Mouse (Mus musculus) WW6 (cell line): Measurements from ENCODE around the gene 1700029F12Rik.

Experiments used
- DNase-seq: peaks from one replicate; pipeline ENCODE4 v3.0.0-alpha.2; 2013; ENCODE audit warnings: low read depth, low spot score

1700029F12Rik gene

GRCm38 (mm10) chr13:97021906-97022305 is 12.3 kb downstream of the 1700029F12Rik start:
- no peak for DNase-seq

DNA sequence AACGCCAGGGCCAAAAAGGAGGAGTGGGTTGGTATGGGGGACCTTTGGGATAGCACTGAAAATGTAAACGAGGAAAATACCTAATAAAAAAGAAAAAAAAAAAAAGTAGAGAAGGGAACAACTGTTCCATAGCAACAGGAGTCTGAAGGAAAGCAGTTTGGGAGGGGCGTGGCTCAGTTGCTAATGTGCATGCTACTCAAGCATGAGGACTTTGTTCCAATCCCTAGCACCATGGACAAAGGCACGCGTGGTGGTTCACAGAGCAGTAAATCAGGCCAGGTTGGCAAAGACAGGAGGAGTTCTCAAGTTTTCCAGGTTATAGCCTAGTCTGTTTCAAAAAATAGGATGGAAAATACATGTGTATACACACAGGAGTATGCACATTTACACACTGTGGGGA is 14.0 kb downstream of the 1700029F12Rik start:
- DNase-seq: no peak

DNA sequence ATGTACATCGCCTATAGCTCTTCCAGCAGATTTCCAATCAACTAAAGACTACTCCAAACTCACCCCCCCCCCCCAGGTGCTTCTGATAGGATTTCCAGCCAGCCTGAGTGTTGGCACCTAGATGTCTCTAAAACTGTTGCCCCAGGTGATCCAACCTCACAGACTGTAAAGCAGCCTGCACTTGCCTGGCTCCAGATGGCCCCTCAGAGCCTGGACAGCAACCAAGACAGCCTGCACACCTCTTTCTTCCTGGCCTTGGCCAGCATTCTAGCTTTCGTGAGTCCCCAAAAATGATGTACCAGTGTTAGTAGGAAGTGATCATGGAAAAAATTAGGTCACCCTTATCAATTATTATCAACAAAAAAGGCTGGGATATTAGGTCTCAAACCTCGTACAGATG is 16.5 kb downstream of the 1700029F12Rik start:
- no peak for DNase-seq

GRCm38 (mm10) chr13:97014366-97014765 is 19.8 kb downstream of the 1700029F12Rik start:
- DNase-seq: no peak

- no peak for DNase-seq
Measured at GRCm38 (mm10) chr13:97008266-97009153, 25.7 kb downstream of the 1700029F12Rik start.

DNA sequence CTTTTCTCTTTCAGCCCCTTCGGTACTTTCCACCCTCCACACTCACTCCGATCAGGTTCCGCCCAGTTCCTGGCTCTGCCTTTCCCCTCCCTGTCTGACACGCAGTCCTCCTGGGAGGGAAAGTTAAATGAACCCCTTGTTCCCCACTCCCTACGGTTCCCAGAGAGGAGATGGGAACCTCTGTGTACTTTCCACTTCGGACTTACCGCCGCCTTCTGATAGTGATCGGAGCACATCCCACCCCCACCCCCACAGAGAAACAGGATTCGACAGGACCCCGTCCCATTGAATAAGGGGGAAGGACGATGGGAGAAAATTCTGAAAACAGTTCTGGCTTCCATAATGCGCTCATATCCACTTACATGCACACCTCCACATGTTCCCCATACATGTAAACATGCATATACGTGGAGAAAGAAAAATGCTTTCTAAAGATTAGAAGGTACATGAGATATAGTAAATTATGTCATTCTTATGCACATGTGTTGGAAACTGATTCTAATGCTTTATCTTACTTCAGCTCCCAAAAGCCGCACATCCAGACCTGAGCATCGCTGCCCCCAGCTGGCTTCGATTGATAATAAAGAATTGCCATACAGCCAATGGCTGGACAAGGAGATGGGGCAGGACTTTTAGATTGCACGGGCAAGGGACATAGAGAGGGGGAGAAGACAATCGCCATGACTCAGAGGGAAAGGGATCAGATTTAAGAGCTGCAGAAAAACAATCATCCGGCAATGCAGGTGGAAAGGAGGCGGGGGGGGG is 26.5 kb downstream of the 1700029F12Rik start:
- no peak for DNase-seq

- no peak for DNase-seq
Measured at GRCm38 (mm10) chr13:97006784-97007183, 27.4 kb downstream of the 1700029F12Rik start.

DNA sequence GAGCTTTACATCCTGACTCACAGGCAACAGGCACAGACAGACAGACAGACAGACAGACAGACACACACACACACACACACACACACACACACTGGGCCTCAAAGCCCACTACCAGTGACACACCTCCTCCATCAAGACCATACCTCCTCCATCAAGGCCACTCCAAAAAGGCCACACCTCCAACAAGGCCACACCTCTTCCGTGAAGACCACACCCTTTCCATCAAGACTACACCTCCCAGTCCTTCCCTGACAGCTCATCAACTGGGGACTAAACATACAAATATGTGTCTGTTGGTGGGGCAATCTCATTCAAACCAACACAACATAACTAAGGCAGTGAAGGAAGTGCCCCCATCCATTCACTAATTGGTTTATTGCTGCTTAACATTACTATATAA is 37.1 kb downstream of the 1700029F12Rik start:
- DNase-seq: no peak

GRCm38 (mm10) chr13:96995243-96995642 is 38.9 kb downstream of the 1700029F12Rik start:
- DNase-seq: no peak

DNA sequence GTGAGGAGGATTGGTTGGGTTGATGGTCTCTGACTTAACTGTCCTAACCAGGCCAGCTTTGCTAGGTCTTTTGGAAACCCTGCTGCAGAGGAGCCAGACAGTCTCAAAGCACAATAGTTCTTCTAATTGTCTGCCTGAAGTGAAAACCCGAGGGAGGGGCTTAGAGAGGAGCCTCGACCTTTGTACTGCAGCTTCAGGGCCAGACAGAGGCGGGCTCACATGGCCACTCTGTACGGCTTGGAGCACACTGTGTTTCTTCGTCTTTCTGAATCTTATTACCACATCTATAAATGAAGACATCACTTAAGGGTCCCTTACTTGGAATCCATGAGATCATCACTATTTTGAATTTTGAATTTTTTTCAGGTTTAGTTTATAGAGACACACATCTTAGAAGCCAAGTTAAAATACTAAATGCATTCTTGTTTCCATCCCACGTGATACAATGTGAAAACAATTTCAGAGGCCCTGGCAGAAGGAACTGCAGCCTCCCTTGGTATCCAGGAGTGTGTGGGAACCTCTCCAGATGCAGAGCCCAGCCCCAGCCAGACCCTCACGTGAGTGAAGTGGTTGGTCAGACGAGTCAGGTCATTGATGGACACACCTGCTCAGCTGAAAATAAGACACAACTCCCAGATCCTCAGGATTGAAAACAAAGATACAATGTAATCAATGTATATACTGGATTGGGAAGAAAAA is 40.7 kb downstream of the 1700029F12Rik start:
- DNase-seq: no peak

DNA sequence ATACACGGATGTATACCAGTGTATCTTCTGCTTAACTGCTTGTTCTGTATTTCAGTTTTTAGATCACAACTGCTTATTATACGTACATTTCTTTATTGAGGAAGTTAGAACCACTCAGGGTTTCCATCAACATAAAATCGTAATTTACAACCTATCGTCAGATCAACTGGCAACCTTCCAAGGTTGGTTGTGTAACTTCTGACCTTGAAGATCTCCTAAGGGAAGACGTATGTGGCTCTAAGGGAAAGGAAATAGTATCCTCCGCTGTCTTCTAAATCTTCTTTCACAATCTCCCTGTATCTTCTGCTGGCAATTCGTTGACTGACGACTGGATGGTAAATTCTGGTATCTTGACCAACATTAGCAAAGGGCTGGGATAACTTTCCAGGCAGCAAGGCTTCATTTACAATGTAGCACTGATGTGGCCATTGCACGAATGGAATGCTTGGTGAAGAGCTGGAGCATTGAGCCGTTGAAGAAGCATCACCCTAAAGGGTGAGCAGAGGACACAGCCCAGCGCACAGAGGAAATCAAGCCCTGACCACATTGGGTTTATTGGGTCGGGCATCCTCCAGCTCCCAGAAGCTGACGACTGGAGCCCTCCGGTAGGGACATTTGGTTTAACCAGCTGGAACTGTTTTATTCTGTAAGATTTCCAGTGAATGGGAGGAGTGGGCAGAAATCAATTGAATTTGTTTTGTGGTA is 43.4 kb downstream of the 1700029F12Rik start:
- no peak for DNase-seq

- DNase-seq: no peak
Measured at GRCm38 (mm10) chr13:96990045-96990444, 44.1 kb downstream of the 1700029F12Rik start.

GRCm38 (mm10) chr13:96989129-96989528 is 45.0 kb downstream of the 1700029F12Rik start:
- DNase-seq: no peak

GRCm38 (mm10) chr13:96985599-96986275 is 48.4 kb downstream of the 1700029F12Rik start:
- DNase-seq: no peak

DNA sequence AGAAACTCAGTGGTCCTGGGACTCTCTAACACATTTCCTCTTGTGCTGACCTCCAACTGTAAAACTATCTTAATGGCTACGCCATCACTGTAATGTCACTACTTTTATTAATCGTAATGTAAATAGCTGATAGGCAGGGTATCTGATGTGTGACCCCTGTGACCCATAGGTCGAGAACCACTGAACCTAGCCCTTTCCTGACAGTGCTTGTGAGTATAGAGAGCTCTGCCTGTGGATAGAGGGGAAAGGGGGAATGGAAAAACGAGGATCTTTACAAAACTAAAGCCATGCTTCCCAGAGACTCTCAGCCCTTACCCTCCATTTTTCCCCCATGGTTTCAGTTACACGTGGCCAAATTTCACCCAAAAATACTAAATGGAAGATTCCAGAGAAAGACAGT is 49.5 kb downstream of the 1700029F12Rik start:
- no peak for DNase-seq

DNA sequence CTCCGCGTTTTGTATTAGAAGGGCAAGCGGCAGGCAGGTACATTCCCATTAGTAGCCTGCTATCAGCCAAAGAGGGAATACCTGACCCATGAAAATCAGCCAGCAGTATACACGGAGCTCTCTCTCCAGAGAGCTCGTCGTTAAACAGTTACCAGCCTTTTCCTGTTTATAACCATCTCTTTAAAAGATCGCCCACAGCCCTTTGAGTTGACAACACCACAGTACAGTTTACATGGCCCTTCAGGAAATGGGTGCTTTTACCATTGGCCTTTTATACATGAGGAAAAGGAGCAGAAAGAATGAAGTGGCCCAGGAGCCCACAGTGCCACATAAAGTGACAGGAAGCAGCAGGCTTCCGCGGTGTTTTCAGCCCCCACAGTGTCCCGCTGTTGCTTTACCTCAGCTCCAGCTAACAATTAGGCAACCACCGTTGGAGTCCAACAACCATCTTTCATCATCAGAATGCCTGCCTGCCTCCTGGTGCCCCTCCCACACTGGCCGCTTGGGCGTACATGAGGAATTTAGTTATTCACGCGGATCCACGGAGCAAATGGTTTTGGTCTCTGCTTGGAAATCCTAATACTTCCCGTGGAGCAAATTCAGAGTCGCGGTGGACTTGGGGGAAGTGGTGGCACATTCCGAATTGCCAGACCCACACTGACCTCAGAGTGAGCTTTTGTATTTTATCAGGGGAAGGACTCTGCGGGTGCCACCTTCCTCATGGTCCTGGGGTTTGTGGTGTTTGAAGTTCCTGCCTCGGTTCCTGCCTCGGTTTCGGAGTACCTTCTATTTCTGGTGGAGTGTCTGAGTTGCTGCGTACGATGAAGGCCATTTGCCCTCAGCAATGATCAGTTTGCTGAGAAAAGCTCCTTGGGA is 50.7 kb downstream of the 1700029F12Rik start:
- DNase-seq: no peak

DNA sequence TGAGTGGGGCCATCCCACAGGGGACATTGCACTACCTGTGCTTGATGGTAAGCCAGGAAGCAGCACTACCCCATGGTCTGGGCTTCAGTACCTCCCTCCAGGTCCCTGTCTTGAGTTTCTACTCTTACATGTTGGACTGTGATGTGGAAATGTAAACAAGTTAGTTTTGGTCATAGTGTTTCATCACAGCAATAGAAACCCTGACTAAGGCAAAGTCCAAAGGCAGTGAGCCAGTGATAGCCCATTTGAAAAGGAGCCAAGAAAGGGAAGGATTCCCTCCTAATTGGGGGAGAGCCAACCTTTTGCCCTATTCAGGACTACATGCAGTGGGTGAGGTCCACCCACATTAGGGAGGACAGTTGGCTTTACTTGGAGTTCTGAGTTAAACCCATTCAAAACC is 53.6 kb downstream of the 1700029F12Rik start:
- DNase-seq: no peak

- DNase-seq: no peak
Measured at GRCm38 (mm10) chr13:96976986-96977595, 57.1 kb downstream of the 1700029F12Rik start.

DNA sequence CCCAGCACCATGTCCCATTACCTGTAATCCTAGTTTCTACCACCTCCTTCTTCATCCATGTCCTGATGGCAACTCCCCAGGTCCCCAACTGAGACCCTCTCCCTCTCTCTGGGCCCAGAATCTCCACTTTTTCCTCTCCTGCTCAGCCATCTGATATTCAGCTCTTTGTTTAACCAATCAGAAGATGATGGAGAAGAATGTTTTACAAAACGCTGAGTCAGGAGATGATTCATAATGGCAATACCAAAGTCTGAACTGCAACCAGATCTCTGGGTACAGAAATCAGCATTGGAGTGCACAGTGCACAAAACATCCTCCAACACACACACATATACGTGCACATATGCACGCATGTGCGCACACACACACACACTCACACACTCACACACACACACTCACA is 60.8 kb downstream of the 1700029F12Rik start:
- no peak for DNase-seq
